ENCODE assay signal across 27 mouse cellular contexts in the genomic region with DNA sequence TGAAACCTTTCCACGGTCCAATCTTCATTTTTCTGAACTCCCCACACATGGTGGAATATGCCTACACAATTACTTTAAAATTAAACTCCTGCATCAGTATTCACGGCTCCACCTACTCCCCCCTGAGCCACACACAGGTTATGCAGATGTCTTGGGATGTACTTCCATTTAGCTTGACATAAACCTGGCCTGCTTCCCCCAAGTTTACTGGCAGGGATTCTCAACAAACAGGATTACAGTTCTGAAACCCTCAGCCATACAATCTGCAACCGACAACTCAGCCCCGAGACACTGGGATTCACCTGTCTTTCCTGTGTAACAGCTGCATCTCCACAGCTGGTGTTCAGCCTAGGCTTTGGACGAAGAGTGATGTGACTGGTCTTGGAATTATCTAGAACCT.
A peak's percentile ranks its signal among the peaks of the same experiment; 100 is the strongest.
DNase-seq lines count a peak whose midpoint lies in the region; ATAC-seq and TF ChIP-seq lines count a peak whose summit lies in the region.
"Had no signal": no experiment of that assay in that cellular context is flagged by ENCODE, and none has a peak within 500 bp of the region (broad histone marks: within the 10 kb centered on the region; RNA-seq: fewer than 3 reads in every experiment).

No protein-coding gene starts in this region.

- H3K9ac ChIP-seq in lung, postnatal 0 days (replicated peaks; ENCODE audit: low read depth): no peak overlapping the region
- H3K9ac ChIP-seq: embryonic facial prominence, embryonic 12.5 days; embryonic facial prominence, embryonic 15.5 days; forebrain, embryonic 12.5 days had no signal

- no peak for ATAC-seq in lung, postnatal 0 days
- ATAC-seq: CD4-positive, CD25-positive, alpha-beta regulatory T cell, adult 4 months; forebrain, embryonic 14.5 days; forebrain, embryonic 16.5 days had no signal

- no peaks in the 10 kb centered on the region for H3K9me3 ChIP-seq in lung, postnatal 0 days (ENCODE audit: low read length)
- H3K9me3 ChIP-seq: embryonic facial prominence, embryonic 12.5 days; embryonic facial prominence, embryonic 15.5 days; forebrain, embryonic 10.5 days; forebrain, embryonic 12.5 days had no signal

- no peak for TF ChIP-seq CTCF in lung, postnatal 0 days (IDR thresholded peaks at IDR 0.05)
- TF ChIP-seq CTCF in lung, adult 2 months (IDR thresholded peaks at IDR 0.05; ENCODE audit: insufficient read depth, low read length): no peak

- WGBS in lung, postnatal 0 days: 70% methylated on average over 5 of the region's 5 CpGs
- 65% methylated on average over 5 of the region's 5 CpGs for WGBS in lung, adult 2 months

- no peak for TF ChIP-seq POLR2A in lung, adult 2 months (IDR thresholded peaks at IDR 0.05; ENCODE audit: borderline replicate concordance, extremely low read depth, low read depth, low read length)

- TF ChIP-seq EP300 in lung, postnatal 0 days (IDR thresholded peaks at IDR 0.05): no peak

- no peak overlapping the region for H3K4me3 ChIP-seq in lung, postnatal 0 days (ENCODE audit: low read depth, low read length)
- H3K4me3 ChIP-seq in lung, adult 2 months (replicated peaks; ENCODE audit: extremely low read depth, low read depth, low read length): no peak overlapping the region
- H3K4me3 ChIP-seq: embryonic facial prominence, embryonic 12.5 days; embryonic facial prominence, embryonic 15.5 days; erythroblast, embryonic 14.5 days; forebrain, embryonic 10.5 days; forebrain, embryonic 12.5 days had no signal

- H3K36me3 ChIP-seq in lung, postnatal 0 days (ENCODE audit: insufficient read depth, low read length): no peaks in the 10 kb centered on the region
- H3K36me3 ChIP-seq: embryonic facial prominence, embryonic 12.5 days; embryonic facial prominence, embryonic 15.5 days; forebrain, embryonic 10.5 days; forebrain, embryonic 12.5 days; G1E had no signal

- peak overlapping the region; percentile 68 for H3K27ac ChIP-seq in lung, postnatal 0 days (ENCODE audit: low read length)
- H3K27ac ChIP-seq: embryonic facial prominence, embryonic 12.5 days; embryonic facial prominence, embryonic 15.5 days; forebrain, embryonic 10.5 days; forebrain, embryonic 12.5 days had no signal

- H3K4me2 ChIP-seq in lung, postnatal 0 days (replicated peaks; ENCODE audit: low read depth, low read length): no peak overlapping the region
- H3K4me2 ChIP-seq: embryonic facial prominence, embryonic 12.5 days; embryonic facial prominence, embryonic 15.5 days; forebrain, embryonic 12.5 days had no signal

- H3K27me3 ChIP-seq in lung, postnatal 0 days (replicated peaks; ENCODE audit: insufficient read depth, low read length): no peaks in the 10 kb centered on the region
- H3K27me3 ChIP-seq: CH12.LX; embryonic facial prominence, embryonic 12.5 days; embryonic facial prominence, embryonic 15.5 days; forebrain, embryonic 12.5 days had no signal

- peak; percentile 90 for DNase-seq in heart, adult 11 months
- no peak for DNase-seq in heart, adult 18-20 months
- no peak for DNase-seq in lung, postnatal 0 days (ENCODE audit: low spot score)
- no peak for DNase-seq in lung, adult 2 months
- peak; percentile 59 for DNase-seq in NIH3T3 (ENCODE audit: low read depth)
- no peak for DNase-seq in retina, postnatal 1 day
- DNase-seq: adrenal gland, adult 2 months; adrenal gland, postnatal 10 days; adrenal gland, postnatal 25 days; B cell, adult 2 months; cerebellum, adult 11 months; cerebellum, adult 18-20 months; cerebellum, adult 8-10 months; cerebellum, adult 9-11 months; cerebellum, postnatal 14 days; cerebellum, postnatal 36 days; embryo, embryonic 11 days had no signal

- 0 out of 2 replicates have a peak, but pooled peaks cover 5% of the 10 kb centered on the region for H3K4me1 ChIP-seq in lung, postnatal 0 days (ENCODE audit: insufficient read depth, low read depth, low read length)
- peaks cover 12% of the 10 kb centered on the region for H3K4me1 ChIP-seq in lung, adult 2 months (ENCODE audit: control insufficient read depth, insufficient read depth, low read length)
- H3K4me1 ChIP-seq: embryonic facial prominence, embryonic 15.5 days; forebrain, embryonic 10.5 days; forebrain, embryonic 12.5 days had no signal

Comparison
In these comparisons a context has a peak if more than half of its experiments do, and no peak if none do; other contexts are left out.
1. DNase-seq: peak in heart, adult 11 months (single experiment) and NIH3T3 (single experiment); none in heart, adult 18-20 months (0 of 2), lung, postnatal 0 days (single experiment), lung, adult 2 months (single experiment) and retina, postnatal 1 day (single experiment).